10 mouse cellular contexts compared by ENCODE assay signal in genomic region chr6:116198173-116198572, GRCm38 (mm10). TPM values are rescaled to one million over a fixed set of nuclear protein-coding genes. Genes with fewer than 3 reads are reported as not detected.
DNase-seq lines count a peak whose midpoint lies in the region; TF ChIP-seq lines count a peak whose summit lies in the region.
"Had no signal": no experiment of that assay in that cellular context is flagged by ENCODE, and none has a peak within 500 bp of the region (broad histone marks: within the 10 kb centered on the region; RNA-seq: fewer than 3 reads in every experiment).

No protein-coding gene starts in this region.

- WGBS in thymus, adult 2 months = 31% methylated on average over 3 of the region's 3 CpGs

- peak; percentile 6 for DNase-seq in gastrocnemius, adult 18-20 months (ENCODE audit: low spot score)
- DNase-seq in gastrocnemius, postnatal 36 days = no peak
- DNase-seq in thymus, adult 2 months = peak; percentile 19
- DNase-seq in thymus, adult 18-20 months = no peak
- peak; percentile 11 for DNase-seq in embryo, embryonic 11.5 days (ENCODE audit: low read depth, low spot score)
- peak; percentile 34 for DNase-seq in mesoderm, embryonic 11.5 days (ENCODE audit: low read depth, low spot score)
- DNase-seq in urinary bladder, postnatal 25 days (ENCODE audit: low spot score) = no peak
- no peak for DNase-seq in urinary bladder, postnatal 4 days (ENCODE audit: low spot score in 2 of 2)

- no peaks in the 10 kb centered on the region for H3K27me3 ChIP-seq in thymus, adult 2 months (ENCODE audit: control insufficient read depth, insufficient read depth, low read length)

- intact Hi-C loops in gastrocnemius, postnatal 36 days (cut with DNase I) = no loop called here

- no peak for TF ChIP-seq CTCF in thymus, adult 2 months (IDR thresholded peaks at IDR 0.05; ENCODE audit: borderline replicate concordance, control insufficient read depth, extremely low read depth, insufficient read depth, low read length, poor library complexity)

- H3K4me1 ChIP-seq in thymus, adult 2 months (replicated peaks; ENCODE audit: control insufficient read depth, insufficient read depth, low read length) = peaks cover 6% of the 10 kb centered on the region; the same call in 1 of the 2 replicates
- H3K4me1 ChIP-seq: embryonic facial prominence, embryonic 12.5 days had no signal

- no peaks in the 10 kb centered on the region for H3K36me3 ChIP-seq in thymus, adult 2 months (ENCODE audit: control insufficient read depth, insufficient read depth, low read length)
- H3K36me3 ChIP-seq: embryonic facial prominence, embryonic 12.5 days; limb, embryonic 15.5 days had no signal

- no peak overlapping the region for H3K27ac ChIP-seq in thymus, adult 2 months (ENCODE audit: control insufficient read depth, insufficient read depth, low read length)
- H3K27ac ChIP-seq: embryonic facial prominence, embryonic 12.5 days; limb, embryonic 15.5 days had no signal

- H3K4me3 ChIP-seq in thymus, adult 2 months (ENCODE audit: control insufficient read depth, insufficient read depth, low read length) = no peak overlapping the region
- H3K4me3 ChIP-seq: embryonic facial prominence, embryonic 12.5 days; limb, embryonic 15.5 days had no signal

- no peak for TF ChIP-seq POLR2A in thymus, adult 2 months (IDR thresholded peaks at IDR 0.05; ENCODE audit: control insufficient read depth, extremely low read depth, insufficient read depth, low read length, poor library complexity)

RNA-seq across cellular contexts. Expression of gene Tmcc1, which starts 4.9 kb away (rescaled TPM):
- total RNA-seq in gastrocnemius, adult 18-20 months (2021) = 10 to 100 TPM; 58.3 to 69.2 TPM
- total RNA-seq in gastrocnemius, postnatal 36 days (2021) = 10 to 100 TPM; 46.3 to 59.5 TPM
- 18.3 and 24.4 TPM in 2 replicates for polyA plus RNA-seq in thymus, adult 2 months (2012; rRNA removed)

RNA-seq across cellular contexts. Expression of gene Washc2, which starts 9.7 kb away (rescaled TPM):
- 10 to 100 TPM; 20.5 to 22.1 TPM for total RNA-seq in gastrocnemius, adult 18-20 months (2021)
- 10 to 100 TPM; 21.8 to 22.3 TPM for total RNA-seq in gastrocnemius, postnatal 36 days (2021)
- polyA plus RNA-seq in thymus, adult 2 months (2012; rRNA removed) = 49.1 and 61.7 TPM in 2 replicates

Comparison
In these comparisons a context has a peak if more than half of its experiments do, and no peak if none do; other contexts are left out.
1. DNase-seq: peak in gastrocnemius, adult 18-20 months (single experiment), thymus, adult 2 months (single experiment), embryo, embryonic 11.5 days (single experiment) and mesoderm, embryonic 11.5 days (single experiment); none in gastrocnemius, postnatal 36 days (0 of 2), thymus, adult 18-20 months (0 of 2), urinary bladder, postnatal 25 days (single experiment) and urinary bladder, postnatal 4 days (0 of 2).